Mouse (Mus musculus): ENCODE measurements around the gene Nelfe. TPM values are rescaled to one million over a fixed set of nuclear protein-coding genes. Genes with fewer than 3 reads are reported as not detected.
A peak's percentile ranks its signal among the peaks of the same experiment; 100 is the strongest.

Gene Nelfe
- total RNA-seq, 2 experiments from 2014 or later, result 34.9 to 38.1 TPM

- H3K4me3 ChIP-seq, result no peak overlapping the region
- no peak for DNase-seq (ENCODE audit: low spot score in 2 of 2)
- no peak overlapping the region for H3K27ac ChIP-seq
- no peak for TF ChIP-seq CTCF (conservative IDR thresholded peaks at IDR 0.05)
These were observed 35.4 kb downstream of the Nelfe start for GRCm38 (mm10) chr17:34885615-34886014.

- no peak for DNase-seq (ENCODE audit: low spot score in 2 of 2)
- no peak for TF ChIP-seq CTCF (conservative IDR thresholded peaks at IDR 0.05)
These were observed 37.8 kb downstream of the Nelfe start for GRCm38 (mm10) chr17:34887942-34888341.

GRCm38 (mm10) chr17:34890074-34890743, 40.0 kb downstream of the Nelfe start:
- no peak for DNase-seq (ENCODE audit: low spot score in 2 of 2)
- H3K27ac ChIP-seq, result no peak overlapping the region
- no peak for TF ChIP-seq CTCF (conservative IDR thresholded peaks at IDR 0.05)
- H3K4me3 ChIP-seq, result no peak overlapping the region

More at GRCm38 (mm10) chr17:34887942-34888341, 37.8 kb downstream of the Nelfe start:
- no peak overlapping the region for H3K27ac ChIP-seq
- H3K4me3 ChIP-seq, result no peak overlapping the region

GRCm38 (mm10) chr17:34891377-34891776, 41.2 kb downstream of the Nelfe start:
- no peak overlapping the region for H3K4me3 ChIP-seq
- TF ChIP-seq CTCF (conservative IDR thresholded peaks at IDR 0.05), result peak; percentile 46
- H3K27ac ChIP-seq, result no peak overlapping the region
- DNase-seq (ENCODE audit: low spot score in 2 of 2), result no peak

GRCm38 (mm10) chr17:34893072-34893824, 43.1 kb downstream of the Nelfe start:
- Histone ChIP-seq H3K27ac (peak overlapping the region; percentile 93), H3K4me3 (peak overlapping the region; percentile 73)
- no peak for DNase-seq (ENCODE audit: low spot score in 2 of 2)
- no peak for TF ChIP-seq CTCF (conservative IDR thresholded peaks at IDR 0.05)

GRCm38 (mm10) chr17:34894074-34894597, 43.9 kb downstream of the Nelfe start:
- TF ChIP-seq CTCF (conservative IDR thresholded peaks at IDR 0.05), result peak; percentile 43

GRCm38 (mm10) chr17:34894801-34895530, 44.8 kb downstream of the Nelfe start:
- H3K4me3 ChIP-seq, result peak overlapping the region; percentile 73
- TF ChIP-seq CTCF (conservative IDR thresholded peaks at IDR 0.05), result no peak
- peak overlapping the region; percentile 93 for H3K27ac ChIP-seq
- DNase-seq (ENCODE audit: low spot score in 2 of 2), result peak in 1 of 2 experiments; percentile 56

More at GRCm38 (mm10) chr17:34894074-34894597, 43.9 kb downstream of the Nelfe start:
- Histone ChIP-seq H3K27ac (peak overlapping the region; percentile 93), H3K4me3 (peak overlapping the region; percentile 73)
- peak; percentile 92 to 94 for DNase-seq (ENCODE audit: low spot score in 2 of 2)

- TF ChIP-seq CTCF (conservative IDR thresholded peaks at IDR 0.05), result no peak
- no peak for DNase-seq (ENCODE audit: low spot score in 2 of 2)
- H3K4me3 ChIP-seq, result no peak overlapping the region
- no peak overlapping the region for H3K27ac ChIP-seq
These were observed 45.5 kb downstream of the Nelfe start for GRCm38 (mm10) chr17:34895724-34896123.

GRCm38 (mm10) chr17:34896366-34896765, 46.2 kb downstream of the Nelfe start:
- no peak for DNase-seq (ENCODE audit: low spot score in 2 of 2)
- TF ChIP-seq CTCF (conservative IDR thresholded peaks at IDR 0.05), result no peak
- no peak overlapping the region for H3K27ac ChIP-seq
- H3K4me3 ChIP-seq, result no peak overlapping the region

- peak overlapping the region; percentile 99 for H3K27ac ChIP-seq
- no peak for TF ChIP-seq CTCF (conservative IDR thresholded peaks at IDR 0.05)
- H3K4me3 ChIP-seq, result peak overlapping the region; percentile 94
- DNase-seq (ENCODE audit: low spot score in 2 of 2), result no peak
These were observed 47.4 kb downstream of the Nelfe start for GRCm38 (mm10) chr17:34897373-34898159.

GRCm38 (mm10) chr17:34898160-34898586, 48.0 kb downstream of the Nelfe start, which contains the start of the genes C2 and Ehmt2:
C2 (minus strand) TSS chr17:34898265.
Ehmt2 (plus strand) TSS chr17:34898469.
- peak within 1 kb of the TSS; percentile 99 for H3K27ac ChIP-seq

GRCm38 (mm10) chr17:34898706-34899052, 48.5 kb downstream of the Nelfe start:
- Histone ChIP-seq H3K27ac (peak overlapping the region; percentile 99), H3K4me3 (peak overlapping the region; percentile 94)
- TF ChIP-seq CTCF (conservative IDR thresholded peaks at IDR 0.05), result no peak
- DNase-seq (ENCODE audit: low spot score in 2 of 2), result no peak

More at GRCm38 (mm10) chr17:34898160-34898586, 48.0 kb downstream of the Nelfe start, which contains the start of the genes C2 and Ehmt2:
- peak within 1 kb of the TSS; percentile 94 for H3K4me3 ChIP-seq
- no peak for TF ChIP-seq CTCF (conservative IDR thresholded peaks at IDR 0.05)
- DNase-seq (ENCODE audit: low spot score in 2 of 2), result peak; percentile 78 to 80

Data from layer of hippocampus, adult 2 months (tissue).